Mouse (Mus musculus) ES-Bruce4 (cell line): ENCODE measurements around the gene Clec12b.

ENCODE experiments used
- CTCF ChIP-seq: IDR thresholded peaks from one replicate; pipeline ENCODE4 v1.8.1; 2011; ENCODE audit warnings: low read depth, low read length
- POLR2A ChIP-seq: IDR thresholded peaks from one replicate; pipeline ENCODE4 v1.8.1; 2011; ENCODE audit warnings: low read length; ENCODE audit not compliant: insufficient read depth

GRCm38 (mm10) chr6:129393087-129393720, 7.5 kb upstream of the Clec12b start:
- TF ChIP-seq CTCF (no peak), POLR2A (no peak)
